Mouse (Mus musculus) neural tube, embryonic 10.5 days (tissue): ENCODE data around the gene Pnmt.
A peak's percentile ranks its signal among the peaks of the same experiment; 100 is the strongest.
"Not testable (repeated sequence)": the region's sequence is repeated elsewhere in the genome, so short reads cannot be mapped to it uniquely, and the experiment has no call there.

Experiments
- DNase-seq: peaks from one replicate; pipeline ENCODE4 v3.0.0-alpha.2; 2017; ENCODE audit warnings: low spot score; ENCODE audit errors: extremely low spot score

Gene Pnmt

GRCm38 (mm10) chr11:98357396-98358160 lies 28.7 kb upstream of the Pnmt start:
- DNase-seq, result no peak

GRCm38 (mm10) chr11:98358161-98359083 lies 27.8 kb upstream of the Pnmt start, which contains the start of gene Stard3:
Stard3 (plus strand) TSS chr11:98358368.
- peak; percentile 91 for DNase-seq

- DNase-seq, result no peak
Observed at GRCm38 (mm10) chr11:98360866-98361521, 25.3 kb upstream of the Pnmt start.

GRCm38 (mm10) chr11:98363817-98364216 lies 22.4 kb upstream of the Pnmt start:
- DNase-seq, result no peak

GRCm38 (mm10) chr11:98364410-98364809 lies 21.8 kb upstream of the Pnmt start:
- DNase-seq, result no peak

GRCm38 (mm10) chr11:98366290-98366689 lies 20.0 kb upstream of the Pnmt start:
- DNase-seq, result no peak

GRCm38 (mm10) chr11:98367171-98367862 lies 18.9 kb upstream of the Pnmt start:
- no peak for DNase-seq

- DNase-seq, result no peak
Observed at GRCm38 (mm10) chr11:98367863-98368186, 18.4 kb upstream of the Pnmt start.

GRCm38 (mm10) chr11:98369337-98369736 lies 16.9 kb upstream of the Pnmt start:
- no peak for DNase-seq

- DNase-seq, result no peak
Observed at GRCm38 (mm10) chr11:98370588-98370987, 15.7 kb upstream of the Pnmt start.

- no peak for DNase-seq
Observed at GRCm38 (mm10) chr11:98371556-98372240, 14.6 kb upstream of the Pnmt start.

GRCm38 (mm10) chr11:98372406-98372805 lies 13.8 kb upstream of the Pnmt start:
- peak; percentile 73 for DNase-seq

GRCm38 (mm10) chr11:98373244-98373643 lies 13.0 kb upstream of the Pnmt start:
- DNase-seq, result no peak

- no peak for DNase-seq
Observed at GRCm38 (mm10) chr11:98374266-98374665, 12.0 kb upstream of the Pnmt start.

- no peak for DNase-seq
Observed at GRCm38 (mm10) chr11:98376756-98377155, 9.5 kb upstream of the Pnmt start.

GRCm38 (mm10) chr11:98377787-98378186 lies 8.5 kb upstream of the Pnmt start:
- DNase-seq, result no peak

GRCm38 (mm10) chr11:98379379-98379778 lies 6.9 kb upstream of the Pnmt start:
- no peak for DNase-seq

GRCm38 (mm10) chr11:98380106-98380505 lies 6.1 kb upstream of the Pnmt start:
- DNase-seq, result no peak

GRCm38 (mm10) chr11:98381651-98382050 lies 4.6 kb upstream of the Pnmt start:
- no peak for DNase-seq

- DNase-seq, result not testable (repeated sequence)
Observed at GRCm38 (mm10) chr11:98382405-98382804, 3.8 kb upstream of the Pnmt start.
